Mouse (Mus musculus) regulatory T cell (primary cell): ENCODE measurements around the gene Tmem212.

Experiments
- in situ Hi-C: fragments of 300-600 bp; cut with MboI, MseI; formaldehyde crosslinking; loops from one replicate; pipeline ENCODE4 v1.15.1; 2025; ENCODE audit warnings: high pct_unique_total_duplicates

The Tmem212 gene

GRCm38 (mm10) chr3:27843266-27843665, 52.9 kb downstream of the Tmem212 start:
- in situ Hi-C loops, result no loop called here

GRCm38 (mm10) chr3:27842856-27843255, 53.3 kb downstream of the Tmem212 start:
- in situ Hi-C loops, result no loop called here

- in situ Hi-C loops, result no loop called here
Observed at GRCm38 (mm10) chr3:27840311-27840710, 55.9 kb downstream of the Tmem212 start.

- in situ Hi-C loops, result no loop called here
Observed at GRCm38 (mm10) chr3:27839795-27840194, 56.4 kb downstream of the Tmem212 start.

- in situ Hi-C loops, result no loop called here
Observed at GRCm38 (mm10) chr3:27839231-27839630, 56.9 kb downstream of the Tmem212 start.

- in situ Hi-C loops, result no loop called here
Observed at GRCm38 (mm10) chr3:27836297-27836696, 59.9 kb downstream of the Tmem212 start.

- in situ Hi-C loops, result no loop called here
Observed at GRCm38 (mm10) chr3:27835786-27836185, 60.4 kb downstream of the Tmem212 start.

GRCm38 (mm10) chr3:27828755-27829154, 67.4 kb downstream of the Tmem212 start:
- in situ Hi-C loops, result no loop called here

- in situ Hi-C loops, result no loop called here
Observed at GRCm38 (mm10) chr3:27827236-27827635, 68.9 kb downstream of the Tmem212 start.

GRCm38 (mm10) chr3:27825985-27826384, 70.2 kb downstream of the Tmem212 start:
- in situ Hi-C loops, result no loop called here
